Mouse (Mus musculus): Measurements from ENCODE around the gene Olfr1499. TPM values are rescaled to one million over a fixed set of nuclear protein-coding genes. Genes with fewer than 3 reads are reported as not detected.
"Not testable (repeated sequence)": the region's sequence is repeated elsewhere in the genome, so short reads cannot be mapped to it uniquely, and the experiment has no call there.

The Olfr1499 gene
- polyA plus RNA-seq (2012; rRNA removed) = not detected in 2 replicates

GRCm38 (mm10) chr19:13819347-13819746, at the start of gene Olfr1499:
TSS of gene Olfr1499 (minus strand) at chr19:13819447.
- DNase-seq (ENCODE audit: extremely low spot score in 1 of 2, low spot score in 1 of 2) = no peak

DNA sequence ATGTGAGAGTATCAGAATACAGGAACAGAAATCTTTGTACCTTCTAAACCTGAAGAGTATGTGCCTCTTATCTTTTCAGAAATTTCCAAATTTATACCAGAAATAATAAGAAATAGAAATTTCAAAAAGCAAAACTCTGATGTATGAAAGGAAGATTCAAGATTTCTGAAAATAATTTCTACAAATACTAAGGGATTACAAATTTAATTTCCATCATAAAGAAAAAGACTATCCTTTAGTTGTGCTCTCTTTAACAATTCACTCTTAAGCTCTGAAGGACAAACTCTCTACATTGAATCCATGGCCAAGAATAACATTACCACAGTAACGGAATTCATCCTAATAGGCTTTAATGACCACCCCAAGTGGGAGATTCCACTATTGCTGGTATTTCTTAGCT, 42.2 kb upstream of the Olfr1499 start, which contains the start of gene Olfr1502:
Gene Olfr1502 (plus strand): TSS at position 301 of the 400 bp plus-strand sequence.
- no peak for DNase-seq (ENCODE audit: extremely low spot score in 1 of 2, low spot score in 1 of 2)

- not testable (repeated sequence) for DNase-seq (ENCODE audit: extremely low spot score in 1 of 2, low spot score in 1 of 2)
These were observed 31.3 kb upstream of the Olfr1499 start, which contains the start of gene Olfr1501 for GRCm38 (mm10) chr19:13850592-13850991. TSS of gene Olfr1501 (minus strand) at chr19:13850692.

DNA sequence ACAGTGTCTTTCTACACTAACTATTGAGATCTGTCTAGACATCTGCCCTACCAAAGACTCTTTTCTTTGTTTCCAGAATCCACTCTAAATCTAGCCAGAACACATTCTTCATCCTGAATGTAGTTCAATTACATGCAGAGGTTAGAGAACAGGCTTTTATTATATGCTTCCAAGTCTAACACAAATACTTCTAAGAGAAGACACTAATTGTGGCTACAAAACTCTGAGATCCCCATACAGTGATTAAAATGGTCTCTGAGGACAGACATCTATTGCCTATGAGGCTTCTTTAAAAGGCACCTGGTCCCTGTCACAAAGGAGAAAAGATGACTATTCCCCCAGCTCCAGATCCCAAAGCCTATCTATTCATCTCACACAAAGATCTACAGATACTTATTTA, 11.1 kb upstream of the Olfr1499 start, which contains the start of gene Olfr1500:
Gene Olfr1500 (minus strand): TSS at position 101 of the 400 bp plus-strand sequence.
- no peak for DNase-seq (ENCODE audit: extremely low spot score in 1 of 2, low spot score in 1 of 2)

DNA sequence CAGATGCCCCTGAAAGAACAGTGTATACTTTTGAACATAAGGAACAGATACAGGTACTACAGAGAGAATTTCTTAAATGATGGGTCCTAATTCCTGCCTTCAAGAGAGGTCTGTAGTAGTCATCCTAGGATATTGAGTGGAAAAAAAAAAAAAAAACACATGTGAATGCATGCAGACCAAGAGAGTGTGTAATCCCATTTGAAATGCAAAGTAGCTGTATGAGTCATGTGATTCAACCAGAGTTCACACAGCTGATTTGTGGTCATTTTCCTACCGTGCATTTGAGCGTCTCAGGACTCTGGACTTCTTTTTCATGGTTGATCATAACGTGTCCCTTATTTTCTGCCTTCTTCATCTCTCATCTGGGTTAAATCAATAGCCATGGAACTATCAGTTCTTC, 9.2 kb upstream of the Olfr1499 start:
- DNase-seq (ENCODE audit: extremely low spot score in 1 of 2, low spot score in 1 of 2) = no peak

DNA sequence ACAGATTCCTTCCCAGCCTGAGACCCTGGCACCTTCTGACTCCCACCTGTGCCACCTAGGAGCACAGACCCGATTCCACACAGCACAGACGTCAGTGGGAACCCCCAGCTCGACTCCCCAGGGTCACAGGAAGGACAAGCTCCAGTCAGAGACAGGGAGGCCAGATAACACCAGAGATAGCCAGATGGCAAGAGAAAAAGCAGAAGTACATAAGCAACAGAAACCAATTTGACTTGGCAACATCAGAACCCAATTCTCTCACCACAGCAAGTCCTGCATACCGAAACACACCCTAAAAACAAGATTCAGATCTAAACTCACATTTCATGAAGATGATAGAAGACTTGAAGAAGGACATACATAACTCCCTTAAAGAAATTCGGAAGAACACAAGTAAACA, 1.6 kb upstream of the Olfr1499 start:
- DNase-seq (ENCODE audit: extremely low spot score in 1 of 2, low spot score in 1 of 2) = no peak

GRCm38 (mm10) chr19:13818827-13819226, 420 bp downstream of the Olfr1499 start:
- DNase-seq (ENCODE audit: extremely low spot score in 1 of 2, low spot score in 1 of 2) = peak in 1 of 2 experiments; percentile 50

DNA sequence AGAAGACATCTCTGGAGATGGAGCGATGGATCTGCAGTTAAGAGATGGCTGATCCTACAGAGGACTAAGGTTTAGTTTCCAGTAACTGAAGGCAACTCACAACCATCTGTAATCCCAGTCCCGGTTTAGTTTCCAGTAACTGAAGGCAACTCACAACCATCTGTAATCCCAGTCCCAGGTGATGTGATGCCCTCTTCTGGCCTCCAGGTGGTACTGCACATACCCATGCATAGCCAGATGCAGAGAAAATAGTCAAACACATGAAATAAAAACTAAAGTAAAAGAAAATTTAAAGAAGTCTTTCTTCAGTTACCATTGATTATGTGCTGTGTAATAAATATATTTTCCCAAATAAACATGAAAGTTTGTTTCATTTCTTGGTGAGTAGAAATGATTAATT, 6.4 kb downstream of the Olfr1499 start:
- DNase-seq (ENCODE audit: extremely low spot score in 1 of 2, low spot score in 1 of 2) = no peak

DNA sequence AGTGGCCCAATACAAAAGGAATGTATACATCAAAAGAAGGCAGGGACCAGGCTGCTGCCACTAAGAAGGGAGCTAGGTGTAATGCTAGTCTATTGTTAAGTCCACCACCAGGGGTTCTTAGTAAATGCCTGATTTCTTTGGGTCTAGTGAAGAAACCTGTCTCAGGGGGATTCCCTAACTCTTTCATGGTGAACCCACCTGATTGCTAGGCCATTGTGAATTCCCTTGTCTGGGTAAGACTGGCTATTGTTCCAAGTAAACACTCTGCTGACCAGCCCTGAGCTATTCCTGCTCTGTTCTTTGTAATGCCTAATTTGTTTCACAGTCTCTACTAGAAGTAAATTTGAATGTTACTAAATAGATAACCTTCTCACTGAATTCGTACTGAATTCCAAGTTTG, 13.8 kb downstream of the Olfr1499 start:
- not testable (repeated sequence) for DNase-seq (ENCODE audit: extremely low spot score in 1 of 2, low spot score in 1 of 2)

- no peak for DNase-seq (ENCODE audit: extremely low spot score in 1 of 2, low spot score in 1 of 2)
These were observed 21.1 kb downstream of the Olfr1499 start, which contains the start of gene Olfr1497 for GRCm38 (mm10) chr19:13798102-13798501. TSS of gene Olfr1497 (minus strand) at chr19:13798202.

DNA sequence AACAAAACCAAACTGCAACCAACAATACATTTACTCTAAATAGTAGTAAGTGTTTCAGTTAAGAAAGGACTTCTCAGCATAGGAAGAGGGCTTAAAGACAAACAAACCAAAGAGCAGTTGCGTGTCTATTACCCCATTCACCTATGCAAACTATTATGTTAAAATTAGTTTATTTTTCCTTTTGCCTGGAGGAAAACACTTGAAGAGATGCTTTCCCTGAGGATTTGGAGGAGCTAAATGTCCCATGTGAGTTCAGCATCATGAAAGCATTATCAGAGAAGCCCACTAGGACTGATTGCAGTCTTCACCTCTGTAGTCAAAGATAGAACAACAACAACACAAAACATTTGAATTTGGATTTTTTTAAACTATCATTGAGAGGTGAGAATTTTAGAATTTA, 41.7 kb downstream of the Olfr1499 start, which contains the start of gene Olfr1496:
Gene Olfr1496 (plus strand): TSS at position 301 of the 400 bp plus-strand sequence.
- DNase-seq (ENCODE audit: extremely low spot score in 1 of 2, low spot score in 1 of 2) = no peak

- no peak for DNase-seq (ENCODE audit: extremely low spot score in 1 of 2, low spot score in 1 of 2)
These were observed 50.5 kb downstream of the Olfr1499 start for GRCm38 (mm10) chr19:13768565-13769276.

GRCm38 (mm10) chr19:13764306-13764705, 54.9 kb downstream of the Olfr1499 start, which contains the start of gene Olfr1495:
TSS of gene Olfr1495 (plus strand) at chr19:13764606.
- DNase-seq (ENCODE audit: extremely low spot score in 1 of 2, low spot score in 1 of 2) = no peak

Other genes starting within 250 kb of the Olfr1499 start
- gene Olfr1484, start 235.9 kb downstream of the Olfr1499 start, polyA plus RNA-seq (2012; rRNA removed) = not detected in 2 replicates
- not detected in 2 replicates for gene Olfr1487, start 202.1 kb downstream of the Olfr1499 start, polyA plus RNA-seq (2012; rRNA removed)
- gene Olfr1489, start 187.8 kb downstream of the Olfr1499 start, polyA plus RNA-seq (2012; rRNA removed) = not detected in 2 replicates
- gene Olfr1490, start 168.4 kb downstream of the Olfr1499 start, polyA plus RNA-seq (2012; rRNA removed) = not detected in 2 replicates
- 0.11 TPM in 1 of 2 replicates, not detected in the other for gene Olfr1491, start 122.2 kb downstream of the Olfr1499 start, polyA plus RNA-seq (2012; rRNA removed)
- not detected in 2 replicates for gene Olfr1493-ps1, start 96.2 kb downstream of the Olfr1499 start, polyA plus RNA-seq (2012; rRNA removed)
- not detected in 2 replicates for gene Olfr1494, start 79.7 kb downstream of the Olfr1499 start, polyA plus RNA-seq (2012; rRNA removed)
- gene Olfr1495, start 54.8 kb downstream of the Olfr1499 start, polyA plus RNA-seq (2012; rRNA removed) = not detected in 2 replicates
- 0.14 and 0.48 TPM in 2 replicates for gene Olfr1496, start 41.6 kb downstream of the Olfr1499 start, polyA plus RNA-seq (2012; rRNA removed)
- gene Olfr1497, start 21.2 kb downstream of the Olfr1499 start, polyA plus RNA-seq (2012; rRNA removed) = not detected in 2 replicates
- gene Olfr1500, start 11.0 kb upstream of the Olfr1499 start, polyA plus RNA-seq (2012; rRNA removed) = not detected in 2 replicates
- gene Olfr1501, start 31.2 kb upstream of the Olfr1499 start, polyA plus RNA-seq (2012; rRNA removed) = not detected in 2 replicates
- gene Olfr1502, start 42.3 kb upstream of the Olfr1499 start, polyA plus RNA-seq (2012; rRNA removed) = not detected in 2 replicates
- gene Olfr1504, start 78.5 kb upstream of the Olfr1499 start, polyA plus RNA-seq (2012; rRNA removed) = not detected in 2 replicates
- not detected in 2 replicates for gene Olfr1505, start 94.1 kb upstream of the Olfr1499 start, polyA plus RNA-seq (2012; rRNA removed)

All from frontal cortex, adult 2 months (tissue).